Mouse (Mus musculus): ENCODE data around the gene Btbd8. TPM values are rescaled to one million over a fixed set of nuclear protein-coding genes. Genes with fewer than 3 reads are reported as not detected.

Gene Btbd8
- polyA plus RNA-seq, 1 experiment, result 17.2 TPM

GRCm38 (mm10) chr5:107528856-107529255, 91.1 kb downstream of the Btbd8 start:
- Histone ChIP-seq H3K36me3 (ENCODE audit: control insufficient read depth, insufficient read depth, low read length, poor library complexity, severe bottlenecking) (no peaks in the 10 kb centered on the region), H3K4me1 (ENCODE audit: control insufficient read depth, insufficient read depth, low read length) (no peaks in the 10 kb centered on the region), H3K4me3 (ENCODE audit: low read depth, low read length) (no peak overlapping the region), H3K9ac (ENCODE audit: low read depth, poor library complexity, severe bottlenecking) (no peak overlapping the region), H3K9me3 (replicated peaks; ENCODE audit: control insufficient read depth, insufficient read depth, low read length, poor library complexity, severe bottlenecking) (no peaks in the 10 kb centered on the region), H3K27me3 (ENCODE audit: control insufficient read depth, insufficient read depth, low read length, poor library complexity, severe bottlenecking) (no peaks in the 10 kb centered on the region; the same call in 1 of the 2 replicates), H3K27ac (ENCODE audit: insufficient read depth, low read length) (no peak overlapping the region)
- TF ChIP-seq EP300 (IDR thresholded peaks at IDR 0.05; ENCODE audit: insufficient read depth, low read depth, low read length) (no peak), POLR2A (IDR thresholded peaks at IDR 0.05; ENCODE audit: insufficient read depth, low read length) (no peak), CTCF (IDR thresholded peaks at IDR 0.05; ENCODE audit: low read depth, low read length) (no peak)

GRCm38 (mm10) chr5:107533590-107533989, 95.8 kb downstream of the Btbd8 start:
- H3K27ac ChIP-seq (ENCODE audit: insufficient read depth, low read length), result no peak overlapping the region
- no peaks in the 10 kb centered on the region for H3K4me1 ChIP-seq (ENCODE audit: control insufficient read depth, insufficient read depth, low read length)
- H3K27me3 ChIP-seq (ENCODE audit: control insufficient read depth, insufficient read depth, low read length, poor library complexity, severe bottlenecking), result no peaks in the 10 kb centered on the region
- no peak overlapping the region for H3K4me3 ChIP-seq (ENCODE audit: low read depth, low read length)
- H3K9me3 ChIP-seq (replicated peaks; ENCODE audit: control insufficient read depth, insufficient read depth, low read length, poor library complexity, severe bottlenecking), result no peaks in the 10 kb centered on the region
- no peaks in the 10 kb centered on the region for H3K36me3 ChIP-seq (ENCODE audit: control insufficient read depth, insufficient read depth, low read length, poor library complexity, severe bottlenecking)
- TF ChIP-seq POLR2A (IDR thresholded peaks at IDR 0.05; ENCODE audit: insufficient read depth, low read length) (no peak), EP300 (IDR thresholded peaks at IDR 0.05; ENCODE audit: insufficient read depth, low read depth, low read length) (no peak), CTCF (IDR thresholded peaks at IDR 0.05; ENCODE audit: low read depth, low read length) (no peak)
- no peak overlapping the region for H3K9ac ChIP-seq (ENCODE audit: low read depth, poor library complexity, severe bottlenecking)

- Histone ChIP-seq H3K27ac (ENCODE audit: insufficient read depth, low read length) (no peak within 1 kb of the TSS), H3K4me3 (ENCODE audit: low read depth, low read length) (peak within 1 kb of the TSS; percentile 27)
Measured at GRCm38 (mm10) chr5:107534581-107534980, 96.8 kb downstream of the Btbd8 start, which contains the start of gene 1700028K03Rik. Gene 1700028K03Rik (plus strand): TSS chr5:107534709.

GRCm38 (mm10) chr5:107541696-107542095, 103.9 kb downstream of the Btbd8 start:
- Histone ChIP-seq H3K27ac (ENCODE audit: insufficient read depth, low read length) (no peak overlapping the region), H3K9ac (ENCODE audit: low read depth, poor library complexity, severe bottlenecking) (no peak overlapping the region), H3K4me1 (ENCODE audit: control insufficient read depth, insufficient read depth, low read length) (no peaks in the 10 kb centered on the region), H3K36me3 (ENCODE audit: control insufficient read depth, insufficient read depth, low read length, poor library complexity, severe bottlenecking) (no peaks in the 10 kb centered on the region), H3K27me3 (ENCODE audit: control insufficient read depth, insufficient read depth, low read length, poor library complexity, severe bottlenecking) (no peaks in the 10 kb centered on the region), H3K9me3 (replicated peaks; ENCODE audit: control insufficient read depth, insufficient read depth, low read length, poor library complexity, severe bottlenecking) (no peaks in the 10 kb centered on the region), H3K4me3 (ENCODE audit: low read depth, low read length) (no peak overlapping the region)
- TF ChIP-seq POLR2A (IDR thresholded peaks at IDR 0.05; ENCODE audit: insufficient read depth, low read length) (no peak), EP300 (IDR thresholded peaks at IDR 0.05; ENCODE audit: insufficient read depth, low read depth, low read length) (no peak), CTCF (IDR thresholded peaks at IDR 0.05; ENCODE audit: low read depth, low read length) (no peak)

More at GRCm38 (mm10) chr5:107534581-107534980, 96.8 kb downstream of the Btbd8 start, which contains the start of gene 1700028K03Rik:
- H3K9me3 ChIP-seq (replicated peaks; ENCODE audit: control insufficient read depth, insufficient read depth, low read length, poor library complexity, severe bottlenecking), result no peaks in the 10 kb centered on the region
- TF ChIP-seq EP300 (IDR thresholded peaks at IDR 0.05; ENCODE audit: insufficient read depth, low read depth, low read length) (no peak), CTCF (IDR thresholded peaks at IDR 0.05; ENCODE audit: low read depth, low read length) (no peak), POLR2A (IDR thresholded peaks at IDR 0.05; ENCODE audit: insufficient read depth, low read length) (no peak)
- no peaks in the 10 kb centered on the region for H3K36me3 ChIP-seq (ENCODE audit: control insufficient read depth, insufficient read depth, low read length, poor library complexity, severe bottlenecking)
- H3K4me1 ChIP-seq (ENCODE audit: control insufficient read depth, insufficient read depth, low read length), result no peaks in the 10 kb centered on the region
- H3K27me3 ChIP-seq (ENCODE audit: control insufficient read depth, insufficient read depth, low read length, poor library complexity, severe bottlenecking), result no peaks in the 10 kb centered on the region
- H3K9ac ChIP-seq (ENCODE audit: low read depth, poor library complexity, severe bottlenecking), result no peak within 1 kb of the TSS

GRCm38 (mm10) chr5:107545927-107546326, 108.1 kb downstream of the Btbd8 start:
- TF ChIP-seq EP300 (IDR thresholded peaks at IDR 0.05; ENCODE audit: insufficient read depth, low read depth, low read length), result no peak
- TF ChIP-seq CTCF (IDR thresholded peaks at IDR 0.05; ENCODE audit: low read depth, low read length), result no peak
- TF ChIP-seq POLR2A (IDR thresholded peaks at IDR 0.05; ENCODE audit: insufficient read depth, low read length), result no peak
- Histone ChIP-seq H3K36me3 (ENCODE audit: control insufficient read depth, insufficient read depth, low read length, poor library complexity, severe bottlenecking) (no peaks in the 10 kb centered on the region), H3K9me3 (replicated peaks; ENCODE audit: control insufficient read depth, insufficient read depth, low read length, poor library complexity, severe bottlenecking) (no peaks in the 10 kb centered on the region), H3K27me3 (ENCODE audit: control insufficient read depth, insufficient read depth, low read length, poor library complexity, severe bottlenecking) (no peaks in the 10 kb centered on the region), H3K9ac (ENCODE audit: low read depth, poor library complexity, severe bottlenecking) (no peak overlapping the region), H3K4me1 (ENCODE audit: control insufficient read depth, insufficient read depth, low read length) (no peaks in the 10 kb centered on the region), H3K27ac (ENCODE audit: insufficient read depth, low read length) (no peak overlapping the region), H3K4me3 (ENCODE audit: low read depth, low read length) (no peak overlapping the region)

- H3K36me3 ChIP-seq (ENCODE audit: control insufficient read depth, insufficient read depth, low read length, poor library complexity, severe bottlenecking), result no peaks in the 10 kb centered on the region
- H3K9ac ChIP-seq (ENCODE audit: low read depth, poor library complexity, severe bottlenecking), result no peak overlapping the region
- TF ChIP-seq EP300 (IDR thresholded peaks at IDR 0.05; ENCODE audit: insufficient read depth, low read depth, low read length) (no peak), POLR2A (IDR thresholded peaks at IDR 0.05; ENCODE audit: insufficient read depth, low read length) (no peak), CTCF (IDR thresholded peaks at IDR 0.05; ENCODE audit: low read depth, low read length) (no peak)
- no peak overlapping the region for H3K4me3 ChIP-seq (ENCODE audit: low read depth, low read length)
- H3K4me1 ChIP-seq (ENCODE audit: control insufficient read depth, insufficient read depth, low read length), result no peaks in the 10 kb centered on the region
- H3K27ac ChIP-seq (ENCODE audit: insufficient read depth, low read length), result no peak overlapping the region
- H3K9me3 ChIP-seq (replicated peaks; ENCODE audit: control insufficient read depth, insufficient read depth, low read length, poor library complexity, severe bottlenecking), result no peaks in the 10 kb centered on the region
- no peaks in the 10 kb centered on the region for H3K27me3 ChIP-seq (ENCODE audit: control insufficient read depth, insufficient read depth, low read length, poor library complexity, severe bottlenecking)
Measured at GRCm38 (mm10) chr5:107547955-107548354, 110.2 kb downstream of the Btbd8 start.
